Mouse (Mus musculus): Measurements from ENCODE around the gene Wdr81. TPM values are rescaled to one million over a fixed set of nuclear protein-coding genes. Genes with fewer than 3 reads are reported as not detected.

Wdr81 gene
- polyA plus RNA-seq, 1 experiment from 2014 or later: 21.8 TPM

DNA sequence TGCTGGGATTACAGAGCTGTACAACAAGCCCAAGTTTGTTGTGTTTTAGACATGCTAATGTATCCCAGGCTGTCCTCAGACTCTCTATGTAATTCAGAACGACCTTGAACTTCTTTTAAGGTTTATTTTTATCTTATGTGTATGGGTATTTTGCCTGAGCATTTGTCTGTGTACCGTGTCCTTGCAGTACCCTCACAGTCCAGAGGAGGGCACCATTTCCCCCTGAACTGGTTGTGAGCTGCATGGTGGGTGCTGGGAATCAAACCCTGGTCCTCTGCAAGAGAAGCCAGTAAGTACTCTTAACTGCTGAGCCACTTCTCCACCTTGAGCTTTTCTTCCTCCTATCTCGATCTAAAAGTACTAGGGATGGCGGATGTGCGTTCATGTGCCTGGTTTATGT is 20.4 kb downstream of the Wdr81 start:
- no peak overlapping the region for H3K27ac ChIP-seq (ENCODE audit: low read depth, low read length)
- DNase-seq (ENCODE audit: low spot score) (no peak), ATAC-seq (replicated peaks; ENCODE audit: low FRiP score) (no peak)
- no peak overlapping the region for H3K4me3 ChIP-seq (ENCODE audit: low read depth, low read length)
- H3K4me1 ChIP-seq (replicated peaks; ENCODE audit: control insufficient read depth, insufficient read depth, low read length): no peaks in the 10 kb centered on the region
- H3K9me3 ChIP-seq (ENCODE audit: control insufficient read depth, low read length): peaks cover 4% of the 10 kb centered on the region
- no peak overlapping the region for H3K9ac ChIP-seq (ENCODE audit: low read depth, low read length)
- H3K27me3 ChIP-seq (replicated peaks; ENCODE audit: control insufficient read depth, insufficient read depth, low read length): no peaks in the 10 kb centered on the region
- no peak overlapping the region for H3K4me2 ChIP-seq
- WGBS: 87% methylated on average over 5 of the region's 5 CpGs
- H3K36me3 ChIP-seq (ENCODE audit: control insufficient read depth, insufficient read depth, low read length): peaks cover 14% of the 10 kb centered on the region

DNA sequence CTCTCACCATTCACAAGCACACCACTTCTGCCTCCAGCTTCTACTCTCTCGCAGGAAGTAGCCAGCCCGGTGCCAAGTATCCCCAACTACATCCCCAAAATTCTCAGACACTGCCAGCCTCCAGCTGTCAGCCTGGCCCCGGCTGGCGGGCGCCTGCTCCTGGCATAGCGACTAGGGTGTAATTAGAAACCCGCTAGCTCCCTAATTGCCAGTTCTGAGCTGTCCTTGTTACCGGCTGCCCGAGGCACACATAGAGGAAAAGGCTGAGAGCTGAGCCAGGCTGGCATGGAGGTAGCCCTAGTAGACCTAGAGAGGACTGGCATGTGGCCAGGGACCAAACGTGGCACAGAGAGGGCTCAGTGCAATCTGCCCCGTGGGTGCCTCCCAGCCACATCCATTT is 23.2 kb downstream of the Wdr81 start:
- H3K4me2 ChIP-seq: no peak overlapping the region
- no peak for DNase-seq (ENCODE audit: low spot score)
- no peak overlapping the region for H3K4me3 ChIP-seq (ENCODE audit: low read depth, low read length)
- H3K4me1 ChIP-seq (replicated peaks; ENCODE audit: control insufficient read depth, insufficient read depth, low read length): no peaks in the 10 kb centered on the region
- H3K27ac ChIP-seq (ENCODE audit: low read depth, low read length): no peak overlapping the region
- no peaks in the 10 kb centered on the region for H3K27me3 ChIP-seq (replicated peaks; ENCODE audit: control insufficient read depth, insufficient read depth, low read length)
- peaks cover 14% of the 10 kb centered on the region for H3K36me3 ChIP-seq (ENCODE audit: control insufficient read depth, insufficient read depth, low read length)
- peaks cover 4% of the 10 kb centered on the region for H3K9me3 ChIP-seq (ENCODE audit: control insufficient read depth, low read length)
- ATAC-seq (replicated peaks; ENCODE audit: low FRiP score): no peak
- no peak overlapping the region for H3K9ac ChIP-seq (ENCODE audit: low read depth, low read length)
- WGBS: 86% methylated on average over 11 of the region's 11 CpGs

DNA sequence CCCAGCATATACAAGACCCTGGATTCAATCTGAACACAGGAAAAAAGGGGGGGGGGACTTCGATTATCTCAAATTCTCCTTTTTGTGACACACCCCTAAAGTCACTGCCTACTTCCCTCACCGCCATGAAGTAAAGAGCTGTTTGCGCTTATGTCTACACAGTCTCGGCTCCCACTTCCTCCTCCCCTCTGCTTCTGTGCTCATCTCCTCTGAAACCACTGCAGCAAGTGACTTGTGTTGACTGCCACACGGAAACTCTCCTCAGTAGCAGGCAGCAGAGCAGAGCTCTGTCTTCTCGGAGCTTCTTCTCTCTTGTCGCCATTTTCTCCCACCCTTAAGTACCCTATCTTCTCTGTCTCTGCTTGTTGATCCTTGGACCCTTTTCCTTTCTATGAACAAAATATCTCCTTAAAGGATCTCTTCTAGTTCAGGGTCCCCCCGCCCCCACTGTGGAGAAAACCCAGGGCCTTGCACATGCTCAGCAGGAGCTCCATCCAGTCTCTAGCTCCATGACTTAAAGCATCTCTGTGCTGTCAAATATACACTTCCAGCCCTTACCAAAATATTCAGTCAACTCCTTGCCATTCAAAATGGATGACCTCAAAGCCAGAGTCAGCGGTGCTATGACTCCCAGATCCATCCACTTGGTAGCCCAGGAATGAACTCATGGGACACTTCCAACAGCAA is 25.4 kb downstream of the Wdr81 start:
- 0 out of 2 replicates have a peak overlapping the region, but pooled peaks have one; percentile 10 for H3K4me2 ChIP-seq

DNA sequence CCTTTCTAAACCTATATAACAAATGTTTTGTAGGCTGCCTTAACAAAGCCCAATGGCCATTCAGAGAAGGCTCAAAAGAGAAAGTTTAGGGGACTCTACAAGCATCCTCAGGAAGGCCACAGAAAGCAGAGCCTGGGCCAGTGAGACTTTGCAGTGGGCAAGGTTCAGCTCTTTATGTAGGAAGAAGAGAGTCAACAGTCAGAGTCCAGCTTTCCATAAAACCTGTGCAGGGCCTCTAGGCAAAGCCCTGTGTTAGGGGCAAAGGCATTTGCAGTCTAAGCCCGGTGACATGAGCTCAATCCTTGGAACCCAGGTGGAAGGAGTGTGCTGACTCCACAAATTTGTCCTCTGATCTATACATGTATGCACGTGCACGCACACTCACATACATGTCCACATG is 30.1 kb downstream of the Wdr81 start:
- Histone ChIP-seq H3K27me3 (replicated peaks; ENCODE audit: control insufficient read depth, insufficient read depth, low read length) (no peaks in the 10 kb centered on the region), H3K4me3 (ENCODE audit: low read depth, low read length) (no peak overlapping the region), H3K4me2 (no peak overlapping the region), H3K9me3 (ENCODE audit: control insufficient read depth, low read length) (no peaks in the 10 kb centered on the region), H3K27ac (ENCODE audit: low read depth, low read length) (no peak overlapping the region), H3K9ac (ENCODE audit: low read depth, low read length) (no peak overlapping the region), H3K4me1 (replicated peaks; ENCODE audit: control insufficient read depth, insufficient read depth, low read length) (peaks cover 7% of the 10 kb centered on the region), H3K36me3 (ENCODE audit: control insufficient read depth, insufficient read depth, low read length) (no peaks in the 10 kb centered on the region)
- ATAC-seq (replicated peaks; ENCODE audit: low FRiP score) (no peak), DNase-seq (ENCODE audit: low spot score) (no peak)
- 88% methylated on average over 3 of the region's 3 CpGs for WGBS

More for the DNA sequence above, 25.4 kb downstream of the Wdr81 start:
- no peak for ATAC-seq (replicated peaks; ENCODE audit: low FRiP score)
- Histone ChIP-seq H3K4me1 (replicated peaks; ENCODE audit: control insufficient read depth, insufficient read depth, low read length) (no peaks in the 10 kb centered on the region), H3K36me3 (ENCODE audit: control insufficient read depth, insufficient read depth, low read length) (peaks cover 1% of the 10 kb centered on the region; the same call in 1 of the 2 replicates), H3K27ac (ENCODE audit: low read depth, low read length) (no peak overlapping the region), H3K9me3 (ENCODE audit: control insufficient read depth, low read length) (peaks cover under 1% of the 10 kb centered on the region; the same call in 1 of the 2 replicates), H3K4me3 (ENCODE audit: low read depth, low read length) (no peak overlapping the region), H3K27me3 (replicated peaks; ENCODE audit: control insufficient read depth, insufficient read depth, low read length) (no peaks in the 10 kb centered on the region), H3K9ac (ENCODE audit: low read depth, low read length) (no peak overlapping the region)
- WGBS: 52% methylated on average over 9 of the region's 9 CpGs
- DNase-seq (ENCODE audit: low spot score): no peak

DNA sequence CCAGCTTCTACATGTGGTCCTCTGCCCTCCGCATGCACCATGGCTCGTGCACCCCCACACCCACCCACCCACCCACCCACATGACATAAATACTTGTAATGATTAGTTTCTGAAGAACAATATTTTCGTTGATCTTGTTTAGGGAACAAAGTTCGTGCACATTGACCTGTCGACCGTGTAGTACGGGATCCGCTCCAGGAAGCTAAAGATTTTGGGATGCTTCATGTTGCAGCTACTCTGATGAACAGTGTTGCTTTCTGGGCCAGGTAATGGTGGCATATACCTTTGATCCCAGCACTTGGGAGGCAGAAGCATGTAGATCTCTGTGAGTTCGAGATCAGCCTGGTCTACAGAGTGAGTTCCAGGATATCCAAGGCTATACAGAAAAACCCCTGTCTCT is 30.5 kb downstream of the Wdr81 start:
- no peak overlapping the region for H3K9ac ChIP-seq (ENCODE audit: low read depth, low read length)
- H3K4me3 ChIP-seq (ENCODE audit: low read depth, low read length): no peak overlapping the region
- H3K27ac ChIP-seq (ENCODE audit: low read depth, low read length): no peak overlapping the region
- no peaks in the 10 kb centered on the region for H3K36me3 ChIP-seq (ENCODE audit: control insufficient read depth, insufficient read depth, low read length)
- no peaks in the 10 kb centered on the region for H3K27me3 ChIP-seq (replicated peaks; ENCODE audit: control insufficient read depth, insufficient read depth, low read length)
- no peaks in the 10 kb centered on the region for H3K9me3 ChIP-seq (ENCODE audit: control insufficient read depth, low read length)
- WGBS: 88% methylated on average over 9 of the region's 9 CpGs
- H3K4me2 ChIP-seq: no peak overlapping the region
- ATAC-seq (replicated peaks; ENCODE audit: low FRiP score) (no peak), DNase-seq (ENCODE audit: low spot score) (no peak)
- peaks cover 7% of the 10 kb centered on the region for H3K4me1 ChIP-seq (replicated peaks; ENCODE audit: control insufficient read depth, insufficient read depth, low read length)

DNA sequence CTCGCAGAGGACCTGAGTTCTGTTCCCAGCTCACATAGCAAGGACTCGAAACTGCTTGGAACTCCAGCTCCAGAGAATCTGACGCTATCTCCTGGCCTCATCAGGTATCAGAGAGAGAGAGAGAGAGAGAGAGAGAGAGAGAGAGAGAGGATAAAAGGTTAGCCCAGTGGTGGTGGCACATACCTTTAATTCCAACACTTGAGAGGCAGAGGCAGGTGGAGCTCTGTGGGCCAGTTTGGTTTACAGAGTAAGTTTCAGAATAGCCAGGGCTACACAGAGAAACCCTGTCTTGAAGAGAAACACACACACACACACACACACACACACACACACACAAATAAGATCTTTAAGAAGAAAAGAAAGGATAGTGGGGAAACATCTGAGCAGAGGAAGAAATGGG is 31.4 kb downstream of the Wdr81 start:
- Histone ChIP-seq H3K9ac (ENCODE audit: low read depth, low read length) (no peak overlapping the region), H3K36me3 (ENCODE audit: control insufficient read depth, insufficient read depth, low read length) (no peaks in the 10 kb centered on the region), H3K27ac (ENCODE audit: low read depth, low read length) (no peak overlapping the region), H3K9me3 (ENCODE audit: control insufficient read depth, low read length) (no peaks in the 10 kb centered on the region), H3K27me3 (replicated peaks; ENCODE audit: control insufficient read depth, insufficient read depth, low read length) (no peaks in the 10 kb centered on the region), H3K4me2 (peak overlapping the region; percentile 25; the same call in 1 of the 2 replicates), H3K4me1 (replicated peaks; ENCODE audit: control insufficient read depth, insufficient read depth, low read length) (peaks cover 7% of the 10 kb centered on the region), H3K4me3 (ENCODE audit: low read depth, low read length) (no peak overlapping the region)
- 76% methylated on average over 3 of the region's 3 CpGs for WGBS
- DNase-seq (ENCODE audit: low spot score): no peak
- no peak for ATAC-seq (replicated peaks; ENCODE audit: low FRiP score)

DNA sequence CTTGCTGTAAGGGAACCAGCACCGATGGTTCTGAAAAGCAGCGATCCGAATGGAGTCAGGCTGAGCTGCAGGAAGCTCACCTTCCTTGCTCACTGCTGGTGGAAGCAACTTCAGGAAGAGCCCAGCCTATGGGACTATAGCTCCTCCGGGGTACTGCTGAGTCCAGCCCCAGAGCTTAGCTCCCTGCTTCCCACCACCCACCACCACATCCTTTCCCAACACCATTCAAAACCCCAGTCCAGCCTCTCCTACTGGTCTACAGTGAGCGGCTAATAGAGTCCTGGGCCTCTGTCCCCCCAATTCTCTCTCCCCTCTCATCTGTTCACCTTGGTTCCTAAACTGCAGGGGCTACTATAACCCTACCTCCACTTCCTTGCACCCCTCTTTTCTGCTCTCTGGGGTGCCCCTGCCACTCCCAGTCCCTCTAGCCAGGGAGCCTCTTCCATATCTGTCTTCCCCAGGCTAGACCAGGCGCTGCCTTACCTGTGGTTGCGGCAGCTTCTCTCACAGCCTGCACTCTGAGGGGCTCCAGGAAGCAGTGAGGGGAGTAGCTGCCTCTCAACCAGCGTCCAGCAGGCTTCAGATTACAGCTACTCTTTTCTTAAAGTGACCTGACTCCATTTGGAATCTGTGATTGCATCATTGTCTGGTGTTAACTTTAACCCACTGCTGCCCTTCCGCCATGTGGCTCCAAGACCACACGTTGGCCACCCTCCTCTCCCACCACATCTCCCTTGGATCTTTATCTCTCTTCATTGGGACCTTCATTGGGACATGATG is 32.3 kb downstream of the Wdr81 start, which contains the start of gene Serpinf1:
TSS of gene Serpinf1 (minus strand) at position 689 of the 780 bp plus-strand sequence.
- Histone ChIP-seq H3K36me3 (ENCODE audit: control insufficient read depth, insufficient read depth, low read length) (no peaks in the 10 kb centered on the region), H3K9me3 (ENCODE audit: control insufficient read depth, low read length) (no peaks in the 10 kb centered on the region), H3K27me3 (replicated peaks; ENCODE audit: control insufficient read depth, insufficient read depth, low read length) (no peaks in the 10 kb centered on the region), H3K27ac (ENCODE audit: low read depth, low read length) (peak within 1 kb of the TSS; percentile 39), H3K4me1 (replicated peaks; ENCODE audit: control insufficient read depth, insufficient read depth, low read length) (peaks cover 7% of the 10 kb centered on the region), H3K4me2 (peak within 1 kb of the TSS; percentile 64), H3K4me3 (ENCODE audit: low read depth, low read length) (peak within 1 kb of the TSS; percentile 51), H3K9ac (ENCODE audit: low read depth, low read length) (peak within 1 kb of the TSS; percentile 49)
- WGBS: 41% methylated on average over 10 of the region's 10 CpGs
- 0 out of 2 replicates have a peak, but pooled peaks have one; percentile 39 for ATAC-seq (replicated peaks; ENCODE audit: low FRiP score)
- DNase-seq (ENCODE audit: low spot score): no peak

DNA sequence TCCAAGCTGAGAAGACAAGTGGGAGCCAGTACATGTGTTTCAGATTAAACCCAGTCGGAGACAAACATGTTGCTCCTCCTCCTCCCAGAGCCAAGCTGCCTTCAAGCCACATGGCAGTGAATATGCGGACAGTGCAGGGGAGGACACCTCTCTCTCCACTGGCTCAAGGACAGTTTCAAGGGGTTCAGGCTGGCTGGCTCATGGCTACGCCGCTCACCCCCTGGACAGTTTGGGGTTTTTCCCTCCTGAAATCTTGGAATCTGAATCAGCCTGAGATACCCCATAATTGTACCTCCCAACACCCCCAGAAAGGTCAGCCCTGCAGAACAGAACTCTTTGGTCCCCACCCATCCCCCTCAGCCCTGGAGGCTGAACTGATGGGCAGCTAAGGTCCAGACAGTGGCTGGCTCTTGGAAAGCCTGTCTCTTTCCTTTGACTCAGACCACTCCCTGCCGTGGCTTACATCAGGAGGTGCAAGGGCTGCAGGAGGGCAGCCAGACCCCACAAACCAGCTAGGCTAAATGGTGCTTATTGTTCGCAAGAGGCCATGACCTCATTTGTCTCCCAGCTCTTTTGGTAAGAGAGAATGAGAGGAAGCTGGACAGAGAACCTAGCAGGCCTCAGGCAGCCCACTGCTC is 33.0 kb downstream of the Wdr81 start:
- H3K4me2 ChIP-seq: peak overlapping the region; percentile 64
- H3K4me3 ChIP-seq (ENCODE audit: low read depth, low read length): peak overlapping the region; percentile 51
- H3K27ac ChIP-seq (ENCODE audit: low read depth, low read length): peak overlapping the region; percentile 39
- DNase-seq (ENCODE audit: low spot score): no peak
- no peak for ATAC-seq (replicated peaks; ENCODE audit: low FRiP score)
- H3K9me3 ChIP-seq (ENCODE audit: control insufficient read depth, low read length): no peaks in the 10 kb centered on the region
- H3K27me3 ChIP-seq (replicated peaks; ENCODE audit: control insufficient read depth, insufficient read depth, low read length): no peaks in the 10 kb centered on the region
- no peaks in the 10 kb centered on the region for H3K36me3 ChIP-seq (ENCODE audit: control insufficient read depth, insufficient read depth, low read length)
- 52% methylated on average over 6 of the region's 6 CpGs for WGBS
- H3K9ac ChIP-seq (ENCODE audit: low read depth, low read length): peak overlapping the region; percentile 49
- H3K4me1 ChIP-seq (replicated peaks; ENCODE audit: control insufficient read depth, insufficient read depth, low read length): peaks cover 7% of the 10 kb centered on the region
